Mouse (Mus musculus) thymus, postnatal 36 days (tissue): Measurements from ENCODE around the gene Rxfp2.

ENCODE experiments used
- DNase-seq, 2 experiments: peaks; one replicate each; pipeline ENCODE4 v3.0.0; 2022; ENCODE audit warnings: mixed read lengths in 2 of 2

Gene Rxfp2

DNA sequence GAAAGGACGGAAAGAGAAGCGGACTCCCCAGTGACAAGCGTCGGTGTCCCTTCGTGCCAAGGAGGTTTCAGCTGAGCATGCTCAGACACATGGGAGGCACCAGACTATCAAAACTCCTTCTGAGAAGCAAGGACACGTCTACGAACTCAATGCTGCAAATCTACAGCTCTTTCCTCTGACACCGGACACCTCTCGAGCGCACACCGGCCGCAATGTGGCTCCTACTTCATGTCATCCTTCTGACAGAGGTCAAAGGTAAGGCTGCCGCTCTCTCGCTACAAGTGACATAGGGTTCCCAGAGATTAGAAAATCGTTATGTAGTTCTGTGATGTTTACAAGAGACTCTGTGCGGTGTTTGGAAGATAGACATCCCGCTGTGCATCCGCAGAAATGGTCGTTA, at the start of gene Rxfp2:
Rxfp2 (plus strand) TSS at position 20 of the 400 bp plus-strand sequence.
- no peak for DNase-seq

DNA sequence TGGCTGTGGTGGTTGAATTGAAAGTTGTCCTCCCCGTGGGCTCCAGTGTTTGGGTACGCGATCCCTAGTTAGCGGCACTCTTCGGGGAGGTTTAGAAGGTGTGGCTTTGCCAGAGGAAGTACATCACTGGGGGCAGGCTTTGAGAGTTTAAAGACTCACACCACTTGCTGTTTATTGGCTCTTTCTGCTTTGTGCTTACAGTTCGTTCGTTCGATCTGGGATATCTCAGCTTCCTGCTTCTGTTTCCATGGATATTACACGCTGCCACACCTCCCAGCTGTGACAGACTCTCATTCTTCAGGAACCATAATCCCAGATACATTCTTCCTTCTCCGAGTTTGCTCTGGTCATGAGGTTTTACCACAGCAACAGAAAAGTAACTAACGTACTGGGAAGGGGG, 48.2 kb upstream of the Rxfp2 start:
- DNase-seq = no peak

DNA sequence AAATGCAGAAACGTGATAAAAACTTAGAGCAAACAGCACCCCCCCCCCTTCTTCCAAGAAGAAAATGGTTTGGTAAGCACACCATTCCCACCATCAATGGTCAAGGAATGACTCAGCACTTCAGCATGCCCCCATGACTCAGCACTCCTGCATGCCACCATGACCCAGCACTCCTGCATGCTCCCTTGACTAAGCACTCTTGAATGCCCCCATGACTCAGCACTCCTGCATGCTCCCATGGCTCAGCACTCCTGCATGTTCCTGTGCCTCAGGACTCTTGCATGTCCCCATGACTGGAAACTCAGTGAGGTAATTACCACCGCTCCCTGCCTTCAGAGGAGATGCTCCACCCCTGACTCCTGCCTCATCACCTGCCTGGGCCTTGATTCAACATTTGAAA, 41.4 kb upstream of the Rxfp2 start:
- DNase-seq = no peak

DNA sequence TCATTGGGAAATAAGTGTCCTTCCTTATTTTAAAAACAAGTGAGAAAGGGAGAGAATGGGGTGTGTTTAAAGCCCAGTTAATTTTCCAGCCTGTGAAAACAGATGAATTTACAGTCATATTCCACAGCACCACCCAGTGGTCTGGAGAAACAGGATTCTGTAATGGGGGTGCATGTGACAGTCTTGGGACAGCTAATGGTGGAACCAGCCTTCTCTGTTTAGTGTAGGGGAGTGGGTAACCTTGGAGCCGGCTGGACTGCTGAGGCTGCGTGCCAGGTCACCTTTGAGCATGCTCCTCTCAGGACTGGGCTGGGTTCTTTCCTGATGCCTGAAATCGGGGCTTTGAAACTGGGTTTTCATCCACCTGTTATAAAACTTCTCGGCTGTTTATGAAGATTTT, 34.9 kb upstream of the Rxfp2 start:
- DNase-seq = no peak

DNA sequence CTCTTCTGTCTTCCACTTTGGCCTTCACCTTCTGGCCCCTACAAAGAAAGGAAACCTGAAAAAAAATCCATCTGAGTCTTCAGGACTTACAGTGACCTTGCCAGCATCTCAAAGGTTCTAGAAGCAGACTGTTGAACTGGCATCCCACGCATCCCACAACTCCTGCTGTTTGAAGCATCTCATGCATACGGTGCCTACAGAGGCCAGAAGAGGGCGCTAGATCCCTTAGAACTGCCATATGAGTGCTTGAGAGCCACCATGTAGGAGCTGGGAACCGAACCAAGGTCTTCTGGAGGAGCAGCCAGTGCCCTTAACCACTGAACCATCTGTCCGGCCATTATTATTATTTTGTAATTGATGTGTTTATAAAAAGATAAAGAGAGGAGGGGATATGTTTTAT, 23.9 kb upstream of the Rxfp2 start:
- DNase-seq = no peak

DNA sequence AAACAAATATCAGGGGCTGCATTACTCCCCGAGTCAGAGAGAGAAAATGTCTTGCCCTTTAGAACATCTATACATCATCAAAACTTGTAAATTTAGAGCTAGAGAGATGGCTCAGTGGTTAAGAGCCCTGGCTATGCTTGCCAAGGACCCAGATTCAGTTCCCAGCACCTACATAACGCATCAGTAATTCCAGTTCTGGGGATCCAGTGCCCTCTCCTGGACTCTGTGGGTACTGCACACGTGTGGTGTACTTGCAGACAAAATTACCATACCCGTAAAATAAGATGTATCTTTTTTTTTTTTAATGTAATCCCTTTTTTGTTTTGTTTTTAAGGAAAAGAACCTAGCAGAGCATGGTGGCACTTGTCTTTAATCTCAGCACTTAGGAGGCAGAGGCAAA, 21.9 kb upstream of the Rxfp2 start:
- DNase-seq = no peak

DNA sequence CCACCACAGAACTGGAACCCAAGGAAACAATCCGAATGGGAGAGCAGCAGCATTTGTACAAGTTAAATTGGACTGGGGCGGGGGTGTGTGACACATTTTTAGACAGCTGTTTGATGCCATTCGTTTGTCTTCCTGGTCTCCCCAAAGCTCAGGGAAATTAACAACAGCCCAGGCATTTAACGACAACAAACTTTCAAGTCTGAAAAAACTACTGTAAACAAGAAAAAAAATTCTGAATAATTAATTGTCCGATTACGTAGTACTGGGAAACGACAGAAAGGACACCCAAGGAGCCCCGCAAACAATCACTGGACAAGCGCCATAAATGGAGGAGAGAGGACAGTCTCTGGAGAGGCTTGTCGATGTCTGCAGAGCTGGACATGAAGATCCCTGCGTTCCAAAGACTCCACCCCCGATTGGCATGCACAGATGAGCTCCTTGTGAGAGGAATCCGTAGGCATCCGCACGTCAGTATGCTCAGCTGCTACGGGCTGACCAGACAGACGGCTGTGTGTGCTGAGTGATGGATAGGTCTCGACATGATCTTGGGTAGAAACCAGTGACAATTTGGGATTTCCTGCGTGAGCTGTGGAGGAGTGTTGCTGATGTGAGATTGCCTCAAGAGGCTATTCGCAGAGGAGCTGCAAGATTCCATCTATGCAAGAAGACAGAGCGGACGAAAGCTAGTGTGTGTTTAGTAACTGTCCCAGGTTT, 21.0 kb upstream of the Rxfp2 start:
- DNase-seq = no peak

DNA sequence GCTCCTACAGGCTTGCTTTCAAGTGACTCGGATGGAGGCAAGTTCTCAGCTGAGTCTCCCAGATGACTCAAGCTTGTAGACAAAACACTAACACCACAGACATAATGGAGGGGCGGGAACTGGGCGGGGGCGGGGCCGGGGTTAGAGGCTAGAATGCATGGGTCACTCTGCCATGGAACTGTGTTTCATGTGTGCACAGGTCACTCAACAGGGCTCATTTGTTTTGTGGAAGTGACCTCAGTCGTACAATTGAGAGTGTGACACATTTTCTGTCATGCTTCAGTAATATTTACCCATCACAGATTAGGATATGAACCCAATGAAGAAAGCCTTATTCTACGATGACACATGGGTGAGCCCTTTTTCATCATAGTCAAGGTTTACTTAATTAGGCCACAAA, 20.2 kb upstream of the Rxfp2 start:
- DNase-seq = no peak

DNA sequence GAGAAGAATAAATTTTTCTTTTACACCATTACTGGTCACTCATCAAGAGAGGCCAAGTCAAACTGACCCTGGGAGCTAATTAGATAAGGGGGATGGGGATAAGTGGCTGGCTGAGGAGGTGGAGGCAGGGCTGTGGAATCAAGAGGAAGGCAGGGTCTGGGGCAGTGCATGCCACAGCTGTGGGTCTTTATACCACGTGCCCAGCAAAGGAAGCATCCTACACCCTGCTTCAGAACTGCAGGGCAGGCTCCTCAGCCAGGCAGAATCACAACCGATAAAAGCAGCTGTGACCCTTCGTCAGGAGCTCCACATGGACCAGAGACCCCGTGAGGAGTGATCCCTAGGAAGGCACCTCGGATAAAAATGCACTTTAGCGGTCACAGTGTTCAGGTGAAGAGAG, 13.1 kb upstream of the Rxfp2 start:
- no peak for DNase-seq

DNA sequence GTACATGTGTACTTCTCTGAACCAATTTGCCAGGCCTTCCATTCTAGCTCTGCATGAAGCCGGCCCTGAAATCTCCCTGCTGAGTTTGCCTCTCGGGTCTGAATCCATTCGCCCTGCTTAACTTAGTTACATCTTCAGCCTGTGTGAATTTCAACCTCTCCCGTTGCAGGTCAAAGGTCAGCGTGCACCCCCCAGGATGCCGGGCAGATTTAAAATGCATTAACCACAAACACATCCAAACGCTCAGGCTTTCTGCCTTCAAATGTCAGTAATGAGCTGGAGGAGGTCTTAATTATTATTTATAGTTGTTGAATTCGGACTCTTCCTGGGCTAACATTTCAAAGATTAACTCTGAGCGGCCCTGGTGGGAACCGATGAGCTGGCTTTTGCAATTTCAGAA, 1.6 kb upstream of the Rxfp2 start:
- no peak for DNase-seq

DNA sequence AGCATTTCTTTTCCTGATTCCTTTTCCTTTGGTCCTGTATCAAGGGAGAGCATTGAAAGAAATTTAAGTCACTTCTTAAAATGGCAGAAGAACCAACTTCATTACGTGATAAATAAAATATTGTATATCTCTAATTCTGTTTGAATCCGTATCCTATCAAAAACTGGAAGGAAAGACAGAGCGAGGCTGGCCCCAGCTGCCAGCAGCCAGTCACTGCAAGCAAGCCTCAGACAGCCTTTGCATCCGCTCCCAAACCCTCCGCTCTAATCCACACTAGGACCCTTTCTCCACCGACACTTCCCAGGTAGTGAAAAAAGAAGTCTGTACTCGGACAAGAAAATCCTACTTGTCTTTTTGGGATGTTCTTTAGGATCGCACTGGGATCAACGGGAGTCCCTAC, 803 bp upstream of the Rxfp2 start:
- no peak for DNase-seq

DNA sequence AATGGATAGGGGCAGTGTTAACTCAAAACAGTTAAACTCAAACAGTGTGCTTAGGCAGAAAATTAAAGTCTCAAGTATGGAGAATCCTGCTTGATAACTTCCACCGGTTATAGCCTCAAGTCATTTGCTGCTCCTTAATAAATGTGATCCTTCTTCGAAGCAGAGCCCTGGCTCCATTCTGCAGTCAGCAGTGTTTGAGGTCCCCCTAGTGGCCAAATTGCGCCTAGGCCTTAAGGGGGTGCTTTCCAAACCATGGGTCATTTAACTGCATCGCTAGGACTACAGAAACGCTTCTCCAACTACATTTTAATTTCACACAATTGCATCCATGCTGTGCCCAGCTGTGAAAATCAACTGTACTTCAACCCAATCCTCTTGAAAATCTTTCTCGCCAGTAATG, 2.4 kb downstream of the Rxfp2 start:
- DNase-seq = peak; percentile 30 to 36

DNA sequence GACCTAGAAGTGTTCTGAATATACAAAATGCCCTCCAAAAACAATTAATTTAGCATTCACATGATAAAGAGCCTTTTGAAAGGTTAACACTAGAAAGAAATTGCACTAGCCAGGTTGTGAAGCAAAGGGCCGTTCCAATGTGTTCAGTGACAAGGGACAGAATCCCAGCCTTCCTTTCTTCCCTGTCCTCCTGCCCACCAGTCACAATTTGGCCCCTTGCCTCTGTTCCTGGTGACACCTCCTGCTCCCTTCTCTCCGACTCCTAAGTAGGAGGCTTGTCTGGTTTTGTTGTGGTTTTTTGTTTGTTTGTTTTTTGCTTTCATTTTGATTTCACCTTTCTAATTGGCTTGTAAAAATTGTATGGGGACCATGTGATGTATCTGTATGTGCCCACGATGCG, 3.3 kb downstream of the Rxfp2 start:
- DNase-seq = no peak

DNA sequence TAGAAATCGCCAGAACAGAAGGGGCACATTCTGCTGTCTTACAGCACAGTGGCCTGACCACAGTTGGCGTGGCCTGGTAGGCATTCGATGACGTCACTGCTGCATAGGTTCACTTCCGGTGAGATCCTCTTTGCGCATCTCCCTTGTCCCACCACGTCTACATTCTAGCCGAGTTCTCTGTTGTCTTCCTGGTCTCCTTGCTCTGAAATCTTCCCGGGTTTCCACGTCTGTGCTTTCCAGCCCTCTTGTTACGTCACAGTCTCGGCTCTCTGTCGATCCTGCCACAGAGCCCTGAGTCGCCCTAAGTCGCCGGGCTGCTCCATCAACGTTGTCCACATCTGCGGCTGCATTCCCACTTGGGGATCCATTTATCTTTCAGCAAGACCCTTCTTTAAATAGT, 4.1 kb downstream of the Rxfp2 start:
- no peak for DNase-seq

DNA sequence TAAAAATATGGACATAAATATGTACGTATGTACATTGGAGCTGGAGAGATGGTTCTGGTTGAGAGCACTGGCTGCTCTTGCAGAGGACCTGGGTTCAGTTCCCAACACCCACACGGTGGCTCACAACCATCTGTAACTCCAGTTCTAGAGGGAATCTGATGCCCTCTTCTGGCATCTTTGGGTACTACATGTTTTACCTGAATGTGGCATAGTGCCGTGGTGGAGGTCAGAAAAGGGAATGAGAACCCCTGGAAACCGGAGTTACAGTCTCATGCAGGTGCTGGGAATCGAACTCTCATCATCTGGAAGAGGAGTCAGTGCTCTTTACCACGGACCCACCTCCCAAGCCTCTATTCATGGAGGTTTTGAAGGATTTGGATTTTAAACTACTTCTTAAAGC, 5.0 kb downstream of the Rxfp2 start:
- no peak for DNase-seq

DNA sequence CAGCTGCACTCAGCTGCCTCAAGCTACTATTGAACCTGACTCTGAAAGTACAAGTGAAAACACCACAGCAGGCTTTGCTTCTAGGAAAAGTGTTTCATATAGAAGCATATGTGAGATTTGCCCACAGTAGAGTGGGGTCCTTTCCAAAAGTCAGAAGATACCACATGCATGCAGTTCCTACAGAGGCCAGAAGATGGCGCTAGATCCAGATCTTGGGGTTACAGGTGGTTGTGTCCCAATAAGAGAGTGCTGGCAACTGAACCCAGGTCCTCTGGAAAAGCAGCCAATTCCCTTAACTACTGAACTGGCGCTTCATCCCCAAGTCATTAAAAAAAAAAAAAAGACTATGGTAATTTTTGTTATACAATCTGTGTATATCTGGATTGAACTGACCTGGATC, 5.7 kb downstream of the Rxfp2 start:
- DNase-seq = no peak

DNA sequence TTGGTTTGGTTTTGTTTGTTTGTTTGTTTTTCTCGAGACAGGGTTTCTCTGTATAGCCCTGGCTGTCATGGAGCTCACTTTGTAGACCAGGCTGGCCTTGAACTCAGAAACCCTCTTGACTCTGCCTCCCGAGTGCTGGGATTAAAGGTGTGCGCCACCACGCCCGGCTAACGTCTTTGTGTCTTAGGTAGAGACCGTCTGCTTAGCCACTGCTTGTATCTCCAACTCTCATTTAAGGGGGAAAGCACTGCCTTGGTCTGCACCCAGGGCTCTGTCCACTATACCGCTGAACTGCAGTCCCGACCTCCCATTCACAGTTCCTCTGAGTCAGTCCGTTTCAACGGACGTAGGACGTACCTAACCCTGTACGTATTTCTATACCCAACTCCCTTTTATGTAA, 6.4 kb downstream of the Rxfp2 start:
- DNase-seq = no peak

DNA sequence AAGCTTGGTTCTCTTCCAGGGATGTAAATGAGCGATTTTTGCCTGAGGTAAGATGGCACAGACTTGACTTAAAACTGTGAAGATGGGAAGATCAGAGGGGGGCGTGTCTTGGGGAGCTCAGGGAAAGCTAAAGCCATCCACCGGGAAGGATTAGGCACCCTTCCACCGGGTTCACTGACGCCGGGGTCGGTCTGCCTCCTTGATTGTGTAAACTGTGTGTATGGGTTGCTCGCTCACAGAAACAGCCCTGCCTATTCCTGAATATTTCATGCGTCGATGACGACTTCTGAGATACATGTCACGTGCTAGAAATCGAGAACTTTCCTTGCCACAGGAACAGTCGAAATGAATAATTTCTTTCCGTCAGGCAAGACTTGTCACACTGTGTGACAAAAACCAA, 6.9 kb downstream of the Rxfp2 start:
- DNase-seq = no peak

DNA sequence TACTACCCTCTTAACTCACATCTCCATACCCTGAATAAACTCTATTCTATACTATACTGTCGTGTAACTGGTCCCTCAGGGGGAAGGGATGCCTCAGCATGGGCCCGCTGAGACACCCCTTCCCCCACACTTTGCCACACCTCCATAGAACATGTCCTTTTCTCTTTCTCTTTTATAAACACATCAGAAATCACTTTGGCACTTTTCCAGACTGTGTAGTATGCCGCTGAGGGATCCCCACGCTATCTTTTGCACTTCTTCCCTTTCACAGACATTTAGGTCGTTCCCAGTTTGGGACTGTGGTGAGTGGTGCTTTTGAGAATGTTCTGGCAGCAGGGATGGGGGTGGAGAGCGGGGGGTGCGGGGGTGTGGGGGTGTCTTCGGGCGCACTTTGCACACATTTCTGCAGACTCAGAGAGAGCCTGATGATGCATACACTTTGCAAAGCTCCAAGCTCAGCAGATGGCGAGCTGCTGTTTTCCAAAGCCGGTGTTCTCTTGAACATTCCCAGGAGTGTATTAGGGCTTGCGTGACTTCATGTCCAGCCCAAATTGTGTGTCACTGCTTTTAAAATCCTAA, 8.1 kb downstream of the Rxfp2 start:
- DNase-seq = no peak

DNA sequence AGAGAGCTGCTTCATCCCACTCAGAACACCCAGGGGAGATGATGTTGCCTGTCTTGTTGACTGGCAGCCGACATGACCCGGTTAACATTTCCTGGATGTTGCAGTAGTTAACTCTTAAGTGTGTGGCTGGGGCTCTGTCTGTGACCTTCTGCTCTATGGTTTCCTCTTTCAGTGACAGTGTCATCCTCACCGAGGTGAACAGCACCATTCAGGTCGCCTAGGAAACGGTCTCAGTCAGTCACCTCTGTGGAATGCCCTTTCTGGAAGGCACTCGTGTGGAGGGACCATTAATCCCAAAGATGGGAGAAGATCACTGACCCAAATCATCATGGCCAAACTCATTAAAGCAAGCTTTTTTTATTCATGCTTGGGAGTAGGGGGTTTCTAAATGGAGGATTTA, 12.7 kb downstream of the Rxfp2 start:
- no peak for DNase-seq

DNA sequence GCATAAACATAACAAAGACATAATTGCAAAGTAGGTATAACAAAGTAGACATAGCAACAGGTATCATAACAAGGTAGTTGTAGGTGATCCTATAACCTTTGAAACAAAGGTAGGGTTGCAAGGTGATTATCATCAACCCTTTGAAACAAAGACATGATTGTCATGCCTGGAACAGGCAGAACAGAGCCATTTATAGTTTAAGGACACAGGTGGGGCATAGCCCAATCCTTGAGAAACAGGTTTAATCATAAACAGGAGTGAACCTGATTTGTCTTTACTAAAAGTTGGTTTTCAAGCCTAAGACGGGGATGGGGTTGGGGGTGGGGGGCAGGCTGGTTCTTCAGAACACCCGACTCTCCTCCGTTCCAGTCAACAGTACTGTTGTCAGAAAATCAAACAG, 13.2 kb downstream of the Rxfp2 start:
- DNase-seq = no peak

DNA sequence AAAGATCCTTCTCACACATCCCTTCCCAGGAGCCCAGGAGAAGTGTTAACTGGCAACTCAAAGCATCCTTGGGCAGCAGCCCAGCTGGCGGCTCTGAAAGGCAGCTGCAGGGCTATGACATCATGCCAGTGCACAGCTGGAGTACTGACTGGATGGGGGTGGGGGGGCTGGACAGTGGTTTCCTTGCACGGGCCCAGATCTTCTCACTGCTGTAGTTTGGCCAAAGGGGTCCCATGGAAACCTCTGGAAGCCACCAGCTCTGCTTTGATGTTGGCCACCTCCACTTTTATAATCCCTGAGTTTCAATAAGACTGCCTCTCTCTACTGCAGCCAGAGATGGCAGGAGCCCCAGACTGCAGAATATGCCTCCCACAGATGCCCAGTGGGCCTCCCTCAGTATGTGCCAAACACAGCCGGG, 13.6 kb downstream of the Rxfp2 start:
- no peak for DNase-seq

DNA sequence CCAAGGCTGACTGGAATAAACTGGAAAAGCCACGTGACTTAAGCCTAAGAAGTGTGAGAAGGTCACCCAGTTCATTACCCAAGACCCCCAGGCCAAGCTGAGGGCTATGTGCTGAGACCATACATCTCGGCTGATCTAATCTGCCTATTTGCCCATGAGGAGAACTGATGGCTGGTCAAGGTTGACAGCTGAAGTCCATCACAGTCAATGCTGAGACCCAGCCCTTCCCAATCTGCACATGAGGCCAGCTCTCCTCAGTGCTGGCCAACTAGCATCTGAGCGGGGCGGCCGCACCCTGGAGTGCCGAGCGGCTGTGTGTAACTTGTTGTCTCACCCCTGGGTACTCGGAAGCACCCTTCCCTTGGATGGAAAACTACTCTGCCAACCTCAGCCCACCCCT, 17.8 kb downstream of the Rxfp2 start:
- no peak for DNase-seq

DNA sequence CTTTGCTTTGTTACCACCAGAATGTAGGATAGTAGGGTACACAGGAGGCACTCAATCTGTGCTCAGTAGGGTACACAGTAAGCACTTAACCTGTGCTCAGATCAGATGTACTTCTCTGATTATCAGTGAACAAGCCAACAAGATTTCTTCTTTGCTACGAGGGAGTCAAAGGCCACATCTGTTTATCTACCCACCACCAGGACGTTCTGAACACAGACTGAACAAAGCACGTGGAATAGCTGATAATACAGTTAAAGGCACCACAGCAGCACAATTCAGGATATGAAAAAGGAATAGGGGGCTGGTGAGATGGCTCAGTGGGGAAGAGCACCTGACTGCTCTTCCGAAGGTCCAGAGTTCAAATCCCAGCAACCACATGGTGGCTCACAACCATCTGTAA, 18.4 kb downstream of the Rxfp2 start:
- no peak for DNase-seq

DNA sequence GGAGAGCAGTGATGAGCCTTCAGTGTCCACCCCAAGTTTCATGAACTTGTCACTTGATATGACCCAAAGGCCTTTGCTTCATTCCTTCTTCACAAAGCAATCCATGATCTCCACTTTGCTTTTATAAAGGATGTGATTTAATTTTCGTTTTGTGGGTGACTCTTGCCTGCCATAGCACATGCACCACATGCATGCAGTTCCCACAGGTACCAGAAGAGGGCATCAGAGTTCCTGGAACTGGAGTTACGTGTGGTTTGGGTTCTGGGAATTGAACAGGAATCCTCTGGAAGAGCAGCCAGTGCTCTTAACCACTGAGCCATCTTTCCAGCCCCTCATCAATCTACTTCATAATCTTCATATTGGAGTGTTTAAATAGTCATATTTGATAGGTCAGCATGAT, 26.1 kb downstream of the Rxfp2 start:
- DNase-seq = no peak
